Mouse (Mus musculus) testis, adult 2 months (tissue): Measurements from ENCODE around the gene Gm45711. TPM values are rescaled to one million over a fixed set of nuclear protein-coding genes. Genes with fewer than 3 reads are reported as not detected.

Experiments
- H3K27ac ChIP-seq: fragments of 200-500 bp; 2 replicates; pipeline ENCODE4 v1.5.1; 2012; ENCODE audit warnings: low read depth, low read length; ENCODE audit not compliant: control insufficient read depth, insufficient read depth
- H3K27me3 ChIP-seq: fragments of 200-500 bp; 2 replicates; pipeline ENCODE4 v1.6.1; 2012; ENCODE audit warnings: mild to moderate bottlenecking, low read length, moderate library complexity; ENCODE audit not compliant: control insufficient read depth, insufficient read depth
- H3K36me3 ChIP-seq: fragments of 200-500 bp; 2 replicates; pipeline ENCODE4 v1.6.1; 2012; ENCODE audit warnings: mild to moderate bottlenecking, low read length; ENCODE audit not compliant: control insufficient read depth, insufficient read depth
- H3K4me1 ChIP-seq: fragments of 200-500 bp; 2 replicates; pipeline ENCODE4 v1.6.1; 2012; ENCODE audit warnings: low read length; ENCODE audit not compliant: control insufficient read depth, insufficient read depth
- H3K4me3 ChIP-seq: fragments of 200-500 bp; 2 replicates; pipeline ENCODE4 v1.5.1; 2012; ENCODE audit warnings: low read depth, mild to moderate bottlenecking, low read length, moderate library complexity, mixed read lengths; ENCODE audit not compliant: control insufficient read depth
- CTCF ChIP-seq: fragments of 200-500 bp; IDR thresholded peaks from 2 replicates; pipeline ENCODE4 v1.5.1; 2012; ENCODE audit warnings: low read depth, mild to moderate bottlenecking, inconsistent platforms, low read length, moderate library complexity; ENCODE audit not compliant: control insufficient read depth, insufficient read depth, insufficient replicate concordance
- POLR2A ChIP-seq: fragments of 200-500 bp; IDR thresholded peaks from 2 replicates; pipeline ENCODE4 v1.6.1; 2012; ENCODE audit warnings: low read depth, mild to moderate bottlenecking, inconsistent platforms, low read length, moderate library complexity; ENCODE audit not compliant: control insufficient read depth
- polyA plus RNA-seq: library from polyadenylated mRNA; depleted of rRNA; stranded (reverse); fragments of >200 nt; gene quantifications from 2 replicates; pipeline ENCODE4 v1.2.3, GENCODE M21; 2012; rRNA removed

Gm45711 gene
- polyA plus RNA-seq, 1 experiment = 57.0 TPM

- no peaks in the 10 kb centered on the region for H3K27me3 ChIP-seq
- no peaks in the 10 kb centered on the region for H3K4me1 ChIP-seq
- no peak for TF ChIP-seq POLR2A
- TF ChIP-seq CTCF = no peak
- H3K36me3 ChIP-seq = no peaks in the 10 kb centered on the region; the same call in 1 of the 2 replicates
- no peak overlapping the region for H3K4me3 ChIP-seq
- no peak overlapping the region for H3K27ac ChIP-seq
Observed at GRCm38 (mm10) chr8:104234573-104234972, 75.3 kb downstream of the Gm45711 start.

GRCm38 (mm10) chr8:104232919-104233318, 77.0 kb downstream of the Gm45711 start:
- TF ChIP-seq CTCF = no peak
- no peak for TF ChIP-seq POLR2A
- Histone ChIP-seq H3K27me3 (no peaks in the 10 kb centered on the region), H3K27ac (no peak overlapping the region), H3K4me3 (no peak overlapping the region), H3K4me1 (no peaks in the 10 kb centered on the region), H3K36me3 (no peaks in the 10 kb centered on the region; the same call in 1 of the 2 replicates)

- no peaks in the 10 kb centered on the region for H3K4me1 ChIP-seq
- no peak overlapping the region for H3K4me3 ChIP-seq
- no peak overlapping the region for H3K27ac ChIP-seq
- no peaks in the 10 kb centered on the region; the same call in 1 of the 2 replicates for H3K36me3 ChIP-seq
- TF ChIP-seq POLR2A (no peak), CTCF (no peak)
- H3K27me3 ChIP-seq = no peaks in the 10 kb centered on the region
Observed at GRCm38 (mm10) chr8:104232039-104232438, 77.8 kb downstream of the Gm45711 start.

Other genes with a start within 250 kb of the Gm45711 start
- 3.0 and 3.7 TPM in 2 replicates for gene Cdh5, start 208.5 kb downstream of the Gm45711 start, polyA plus RNA-seq
- 21.7 and 25.4 TPM in 2 replicates for gene Bean1, start 139.6 kb downstream of the Gm45711 start, polyA plus RNA-seq
- gene Tk2, start 61.5 kb downstream of the Gm45711 start, polyA plus RNA-seq = 10.6 and 11.1 TPM in 2 replicates
- gene Cklf, start 59.2 kb downstream of the Gm45711 start, polyA plus RNA-seq = 133 and 164 TPM in 2 replicates
- gene Cmtm2a, start 16.9 kb downstream of the Gm45711 start, polyA plus RNA-seq = 974 and 1,262 TPM in 2 replicates
- 14.7 TPM in 2 replicates for gene Cmtm1, start 64 bp upstream of the Gm45711 start, polyA plus RNA-seq
- gene Gm11020, start 11.5 kb upstream of the Gm45711 start, polyA plus RNA-seq = not detected in 2 replicates
- 658 and 900 TPM in 2 replicates for gene Cmtm2b, start 12.1 kb upstream of the Gm45711 start, polyA plus RNA-seq
- gene Cmtm3, start 29.3 kb upstream of the Gm45711 start, polyA plus RNA-seq = 12.9 and 14.9 TPM in 2 replicates
- 2.0 and 2.2 TPM in 2 replicates for gene Cmtm4, start 85.7 kb upstream of the Gm45711 start, polyA plus RNA-seq
- gene Dync1li2, start 133.0 kb upstream of the Gm45711 start, polyA plus RNA-seq = 61.1 and 64.6 TPM in 2 replicates
- 5.6 and 6.7 TPM in 2 replicates for gene Terb1, start 199.8 kb upstream of the Gm45711 start, polyA plus RNA-seq
- 15.9 and 26.0 TPM in 2 replicates for gene Nae1, start 224.6 kb upstream of the Gm45711 start, polyA plus RNA-seq
- gene Car7, start 224.6 kb upstream of the Gm45711 start, polyA plus RNA-seq = 5.4 and 7.1 TPM in 2 replicates